Comparison of ENCODE assay signal across 9 mouse cellular contexts in the genomic region with DNA sequence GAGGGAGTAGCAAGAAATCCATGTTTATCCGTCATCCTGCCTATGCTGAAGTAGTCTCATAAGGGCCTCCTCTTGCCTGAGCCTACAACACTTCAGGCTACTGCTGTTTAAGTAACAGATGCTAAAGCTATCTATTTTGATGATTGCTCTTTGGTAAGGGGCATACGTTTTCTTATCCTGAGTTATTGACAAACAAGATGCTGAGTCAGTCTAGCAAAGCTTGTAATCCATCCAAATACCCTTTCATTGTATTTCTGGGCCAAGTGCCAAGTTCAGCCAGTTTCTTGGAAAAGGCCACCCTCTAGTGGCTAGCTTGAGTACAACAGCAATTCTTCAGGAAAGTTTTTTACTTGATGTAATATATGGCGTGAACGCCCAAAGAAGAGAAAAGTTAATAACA. TPM values are rescaled to one million over a fixed set of nuclear protein-coding genes. Genes with fewer than 3 reads are reported as not detected.
DNase-seq lines count a peak whose midpoint lies in the region; ATAC-seq lines count a peak whose summit lies in the region.
"Had no signal": no experiment of that assay in that cellular context is flagged by ENCODE, and none has a peak within 500 bp of the region (broad histone marks: within the 10 kb centered on the region; RNA-seq: fewer than 3 reads in every experiment).

No protein-coding gene starts in this region.

- WGBS in forebrain, embryonic 11.5 days = 51% methylated on average over 4 of the region's 4 CpGs
- 32% methylated on average over 4 of the region's 4 CpGs for WGBS in forebrain, embryonic 15.5 days

- no peaks in the 10 kb centered on the region for H3K9me3 ChIP-seq in forebrain, embryonic 11.5 days (ENCODE audit: control insufficient read depth, low read length)
- H3K9me3 ChIP-seq in forebrain, embryonic 15.5 days = no peaks in the 10 kb centered on the region
- H3K9me3 ChIP-seq: G1E had no signal

- intact Hi-C loops in heart, postnatal 36 days (cut with DNase I) = loop anchor here (1.0 to 10.0 kb wide), 4 partner anchors 62 to 294 kb away; no protein-coding TSS in a partner anchor

- no peaks in the 10 kb centered on the region for H3K4me1 ChIP-seq in forebrain, embryonic 11.5 days (replicated peaks; ENCODE audit: control insufficient read depth, insufficient read depth, low read length)
- no peaks in the 10 kb centered on the region for H3K4me1 ChIP-seq in forebrain, embryonic 15.5 days

- DNase-seq in forebrain, embryonic 11.5 days (ENCODE audit: low spot score) = peak; percentile 62
- DNase-seq in ZHBTc4 (ENCODE audit: low read depth, low spot score) = peak; percentile 78
- peak; percentile 70 to 73 for DNase-seq in heart, postnatal 36 days
- DNase-seq in layer of hippocampus, postnatal 10 days (ENCODE audit: low spot score in 2 of 2) = peak; percentile 60 to 72
- peak; percentile 48 to 65 for DNase-seq in right cerebral cortex, postnatal 10 days (ENCODE audit: low spot score in 2 of 2)

- H3K36me3 ChIP-seq in forebrain, embryonic 11.5 days (ENCODE audit: control insufficient read depth, insufficient read depth, low read length) = no peaks in the 10 kb centered on the region
- no peaks in the 10 kb centered on the region for H3K36me3 ChIP-seq in forebrain, embryonic 15.5 days
- H3K36me3 ChIP-seq: G1E had no signal

- no peak overlapping the region for H3K4me3 ChIP-seq in forebrain, embryonic 11.5 days (ENCODE audit: low read depth, low read length)
- no peak overlapping the region for H3K4me3 ChIP-seq in forebrain, embryonic 15.5 days

- no peak overlapping the region for H3K4me2 ChIP-seq in forebrain, embryonic 11.5 days (ENCODE audit: low read depth, low read length, severe bottlenecking)
- H3K4me2 ChIP-seq in forebrain, embryonic 15.5 days (replicated peaks) = no peak overlapping the region

- H3K9ac ChIP-seq in forebrain, embryonic 11.5 days (ENCODE audit: low read length) = no peak overlapping the region
- H3K9ac ChIP-seq in forebrain, embryonic 15.5 days (replicated peaks) = no peak overlapping the region

- no peaks in the 10 kb centered on the region for H3K27me3 ChIP-seq in forebrain, embryonic 11.5 days (ENCODE audit: control insufficient read depth, insufficient read depth, low read length)
- no peaks in the 10 kb centered on the region for H3K27me3 ChIP-seq in forebrain, embryonic 15.5 days

- no peak overlapping the region for H3K27ac ChIP-seq in forebrain, embryonic 11.5 days (ENCODE audit: low read depth, low read length)
- no peak overlapping the region for H3K27ac ChIP-seq in forebrain, embryonic 15.5 days (replicated peaks)

- peak; percentile 58; the same call in 1 of the 2 replicates for ATAC-seq in forebrain, embryonic 11.5 days (replicated peaks; ENCODE audit: low FRiP score)
- ATAC-seq in forebrain, embryonic 15.5 days (replicated peaks) = no peak
- ATAC-seq in common myeloid progenitor, adult 5-6 weeks (replicated peaks; ENCODE audit: low read depth, poor library complexity, severe bottlenecking) = peak; percentile 36
- peak; percentile 43; the same call in 1 of the 2 replicates for ATAC-seq in megakaryocyte, adult 5-6 weeks (ENCODE audit: poor library complexity, severe bottlenecking)

RNA-seq across cellular contexts. Expression of a gene that starts 46.2 kb away (rescaled TPM):
- polyA plus RNA-seq in forebrain, embryonic 11.5 days (2014; fragmentation: Nextera tagmentation; extraction: Ambion mirVana) = 2.8 and 2.9 TPM in 2 replicates
- polyA plus RNA-seq in forebrain, embryonic 15.5 days (2015; fragmentation: Nextera tagmentation; extraction: Ambion mirVana) = 2.7 and 3.4 TPM in 2 replicates
- total RNA-seq in common myeloid progenitor, adult 5-6 weeks (2017) = 10.0 and 18.5 TPM in 2 replicates
- total RNA-seq in heart, postnatal 36 days (2021) = 10 to 100 TPM; 18.9 to 20.8 TPM
- total RNA-seq in layer of hippocampus, postnatal 10 days (2021) = 10 to 100 TPM; 12.7 to 16.0 TPM
- 20.2 and 21.3 TPM in 2 replicates for total RNA-seq in megakaryocyte, adult 5-6 weeks (2015)
- 18.9 and 32.4 TPM in 2 replicates for total RNA-seq in megakaryocyte, adult 5-6 weeks (2017)
